Mouse (Mus musculus): ENCODE measurements around the gene D17H6S53E.

GRCm38 (mm10) chr17:35153931-35154330, 27.8 kb downstream of the D17H6S53E start:
- no peak for TF ChIP-seq CTCF (IDR thresholded peaks at IDR 0.05; ENCODE audit: low read depth)
- no peak for TF ChIP-seq EP300 (optimal IDR thresholded peaks at IDR 0.05)

All from stomach, postnatal 0 days (tissue).